Mouse (Mus musculus) midbrain, embryonic 14.5 days (tissue): ENCODE measurements around the gene Mtfmt. TPM values are rescaled to one million over a fixed set of nuclear protein-coding genes. Genes with fewer than 3 reads are reported as not detected.
A peak's percentile ranks its signal among the peaks of the same experiment; 100 is the strongest.

Experiments used
- ATAC-seq: fragments of 200-750 bp; cut with Nextera tagmentation; 2 replicates; pipeline ENCODE4 v1.8.0; 2017; ENCODE audit warnings: moderate number of reproducible peaks, moderate library complexity; ENCODE audit not compliant: low FRiP score, low TSS enrichment
- DNase-seq: peaks from one replicate; pipeline ENCODE4 v3.0.0-alpha.2; 2015
- H3K27ac ChIP-seq: fragments of 300-500 bp; sonication (generic); replicated peaks from 2 replicates; pipeline ENCODE4 v1.5.1; 2014; ENCODE audit warnings: mild to moderate bottlenecking, low read depth, low read length, moderate library complexity
- H3K27me3 ChIP-seq: fragments of 300-500 bp; sonication (generic); 2 replicates; pipeline ENCODE4 v1.6.1; 2014; ENCODE audit warnings: low read length, control low read depth, mixed read lengths; ENCODE audit not compliant: control insufficient read depth, insufficient read depth
- H3K36me3 ChIP-seq: fragments of 300-500 bp; sonication (generic); 2 replicates; pipeline ENCODE4 v1.6.1; 2014; ENCODE audit warnings: low read length, control low read depth; ENCODE audit not compliant: control insufficient read depth, insufficient read depth
- H3K4me1 ChIP-seq: fragments of 300-500 bp; sonication (generic); 2 replicates; pipeline ENCODE4 v1.6.1; 2014; ENCODE audit warnings: mild to moderate bottlenecking, antibody characterized with exemption, low read length, control low read depth; ENCODE audit not compliant: control insufficient read depth, insufficient read depth
- H3K4me2 ChIP-seq: fragments of 300-500 bp; sonication (generic); 2 replicates; pipeline ENCODE4 v1.6.1; 2014; ENCODE audit warnings: mild to moderate bottlenecking, low read length, moderate library complexity
- H3K4me3 ChIP-seq: fragments of 300-500 bp; sonication (generic); replicated peaks from 2 replicates; pipeline ENCODE4 v1.5.1; 2014; ENCODE audit warnings: low read depth, low read length
- H3K9ac ChIP-seq: fragments of 300-500 bp; sonication (generic); replicated peaks from 2 replicates; pipeline ENCODE4 v1.6.1; 2014; ENCODE audit warnings: mild to moderate bottlenecking, low read length, moderate library complexity
- H3K9me3 ChIP-seq: fragments of 300-500 bp; sonication (generic); 2 replicates; pipeline ENCODE4 v1.6.1; 2016; ENCODE audit warnings: low read length, control low read depth, mixed read lengths; ENCODE audit not compliant: control insufficient read depth
- WGBS: fragments of 180-500 bp; shearing (Covaris S2); extraction: QIAGEN DNeasy Blood & Tissue Kit; methylation state at CpG from one replicate; pipeline ENCODE4 v1.1.7; 2014; 5-methylcytosine and 5-hydroxymethylcytosine counted together
- polyA plus RNA-seq: library from polyadenylated mRNA; unstranded; fragments of >200 nt; fragmentation: Nextera tagmentation; extraction: Ambion mirVana; gene quantifications from 2 replicates; pipeline ENCODE4 v1.2.1, GENCODE M21; 2014

The Mtfmt gene
- polyA plus RNA-seq, 1 experiment from 2014 or later, result 23.5 TPM

DNA sequence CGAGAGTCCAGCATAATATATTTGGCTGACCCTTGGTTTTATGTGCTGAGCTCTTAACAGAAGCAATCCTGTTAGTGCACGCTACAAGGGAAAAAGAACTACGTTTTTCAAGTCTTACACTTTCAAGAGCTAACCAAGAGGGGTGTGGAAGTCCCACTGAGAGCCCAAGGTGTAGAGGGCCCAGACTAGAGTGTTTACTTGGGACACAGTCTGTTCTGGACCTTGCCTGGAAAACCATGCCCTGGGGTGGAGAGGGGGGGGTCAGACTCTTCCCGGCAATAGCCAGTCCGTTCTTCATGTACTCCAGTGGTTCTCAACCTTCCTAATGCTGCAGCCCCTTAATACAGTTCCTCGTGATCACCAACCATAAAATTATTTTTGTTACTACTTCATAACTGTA, 35.6 kb upstream of the Mtfmt start:
- 90% methylated on average over 6 of the region's 6 CpGs for WGBS
- no peak overlapping the region for H3K4me2 ChIP-seq
- H3K27me3 ChIP-seq, result no peaks in the 10 kb centered on the region
- H3K36me3 ChIP-seq, result no peaks in the 10 kb centered on the region
- no peak for DNase-seq
- no peak overlapping the region for H3K4me3 ChIP-seq
- no peak overlapping the region for H3K27ac ChIP-seq
- ATAC-seq, result no peak
- no peak overlapping the region for H3K9ac ChIP-seq
- peaks cover 5% of the 10 kb centered on the region for H3K4me1 ChIP-seq
- H3K9me3 ChIP-seq, result no peaks in the 10 kb centered on the region

DNA sequence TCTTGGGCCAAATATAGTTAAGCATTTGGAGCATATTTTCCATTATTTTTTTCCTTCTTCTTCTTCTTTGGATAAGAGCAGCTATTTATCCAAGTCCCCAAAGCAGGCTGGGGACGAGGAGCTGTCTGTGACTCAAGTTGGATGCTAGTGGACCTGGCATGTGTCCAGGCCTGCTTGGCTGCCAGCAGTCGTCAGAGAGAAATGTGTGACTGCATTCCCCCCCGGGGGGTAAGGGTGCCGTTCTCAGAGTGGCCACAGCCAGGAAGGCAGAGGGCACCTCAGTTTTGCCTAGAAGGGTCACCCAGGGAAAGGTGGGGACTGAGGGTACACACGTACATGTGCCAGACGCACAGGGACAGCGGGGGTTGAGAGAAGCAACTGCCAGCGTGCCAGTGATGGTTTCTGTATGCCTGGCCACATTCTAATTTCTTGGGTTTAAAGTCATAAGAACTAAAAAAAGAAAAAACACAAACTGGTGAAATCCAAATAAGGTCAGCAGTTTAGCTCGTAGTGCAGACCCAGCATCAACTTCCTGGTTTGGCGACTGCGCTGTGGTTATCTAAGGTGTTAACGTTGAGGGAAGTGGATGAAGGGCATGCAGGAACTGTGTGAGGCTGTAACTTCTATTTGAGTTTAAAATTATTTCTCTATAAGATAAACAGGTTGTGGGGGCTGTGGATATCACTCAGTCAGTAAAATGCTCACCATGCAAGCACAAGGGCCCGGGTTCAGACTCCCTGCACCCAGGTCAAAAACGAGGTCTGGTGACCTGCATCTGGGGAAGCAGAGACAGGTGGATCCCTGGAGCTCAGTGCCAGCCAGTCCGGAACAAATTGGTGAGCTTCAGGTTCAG, 31.0 kb upstream of the Mtfmt start:
- no peak for ATAC-seq
- WGBS, result 83% methylated on average over 15 of the region's 15 CpGs
- no peaks in the 10 kb centered on the region for H3K27me3 ChIP-seq
- H3K36me3 ChIP-seq, result no peaks in the 10 kb centered on the region
- H3K9ac ChIP-seq, result no peak overlapping the region
- H3K9me3 ChIP-seq, result no peaks in the 10 kb centered on the region
- no peak overlapping the region for H3K4me3 ChIP-seq
- H3K27ac ChIP-seq, result no peak overlapping the region
- H3K4me2 ChIP-seq, result no peak overlapping the region
- H3K4me1 ChIP-seq, result no peaks in the 10 kb centered on the region
- DNase-seq, result peak; percentile 58

DNA sequence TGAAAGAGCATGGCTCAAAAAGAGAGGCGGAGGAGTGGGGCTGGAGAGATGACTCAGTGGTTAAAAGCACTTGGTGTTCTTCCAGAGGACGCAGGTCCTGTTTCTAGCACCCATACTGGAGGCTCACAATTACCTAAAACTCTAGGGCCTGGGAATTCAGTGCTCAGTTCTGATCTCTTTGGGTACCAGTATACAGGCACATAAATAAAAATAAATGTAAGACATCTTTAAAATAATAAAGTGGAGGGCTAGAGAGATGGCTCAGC, 30.5 kb upstream of the Mtfmt start:
- Histone ChIP-seq H3K9ac (no peak overlapping the region), H3K4me1 (no peaks in the 10 kb centered on the region), H3K4me2 (no peak overlapping the region), H3K36me3 (no peaks in the 10 kb centered on the region), H3K27me3 (no peaks in the 10 kb centered on the region), H3K4me3 (no peak overlapping the region), H3K9me3 (no peaks in the 10 kb centered on the region), H3K27ac (no peak overlapping the region)
- ATAC-seq, result no peak
- 87% methylated on average over 2 of the region's 2 CpGs for WGBS
- DNase-seq, result no peak

DNA sequence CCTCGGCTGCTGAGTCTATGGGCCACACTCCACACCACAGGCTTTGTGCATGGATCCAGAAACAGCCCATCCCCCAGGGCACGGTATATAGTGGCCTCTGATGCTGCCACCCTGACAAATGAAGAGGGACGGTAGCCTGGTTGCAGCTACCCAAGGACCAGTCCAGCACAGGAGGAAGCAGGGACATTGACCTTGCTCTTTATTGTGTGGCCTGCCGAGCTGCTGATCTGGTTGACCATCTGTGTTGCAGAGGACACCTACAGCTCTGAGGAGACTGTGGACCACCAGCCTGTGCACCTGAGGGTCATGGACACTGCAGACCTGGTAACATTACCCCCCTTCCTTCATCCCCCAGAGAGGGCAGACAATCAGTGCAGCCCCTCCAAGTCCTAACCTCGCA, 28.3 kb upstream of the Mtfmt start:
- ATAC-seq (no peak), DNase-seq (no peak)
- Histone ChIP-seq H3K27me3 (no peaks in the 10 kb centered on the region), H3K4me3 (no peak overlapping the region), H3K4me2 (no peak overlapping the region), H3K36me3 (no peaks in the 10 kb centered on the region), H3K27ac (no peak overlapping the region), H3K4me1 (no peaks in the 10 kb centered on the region), H3K9ac (no peak overlapping the region), H3K9me3 (no peaks in the 10 kb centered on the region)
- 86% methylated on average over 5 of the region's 5 CpGs for WGBS

DNA sequence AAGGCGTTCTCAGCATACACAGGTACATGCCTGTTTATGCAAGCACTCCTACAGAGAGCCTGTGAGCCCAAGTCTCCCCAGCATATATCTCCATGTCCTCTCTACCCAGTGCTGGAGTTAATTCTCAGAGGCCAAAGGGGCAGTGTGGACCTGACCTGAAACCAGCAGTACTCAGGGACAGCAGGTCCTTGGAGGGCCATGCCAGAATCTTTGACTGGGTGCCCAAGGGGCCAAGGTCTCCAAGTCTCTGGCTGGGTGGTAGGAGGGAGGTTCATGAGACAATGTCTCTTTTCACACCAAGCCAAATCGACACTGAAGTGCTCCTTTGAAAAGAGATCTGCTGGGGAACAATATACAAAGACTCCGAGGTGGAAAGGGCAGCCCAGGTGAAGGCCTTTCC, 27.7 kb upstream of the Mtfmt start:
- H3K9ac ChIP-seq, result no peak overlapping the region
- no peak overlapping the region for H3K27ac ChIP-seq
- DNase-seq (no peak), ATAC-seq (no peak)
- no peaks in the 10 kb centered on the region for H3K9me3 ChIP-seq
- H3K36me3 ChIP-seq, result no peaks in the 10 kb centered on the region
- 76% methylated on average over 3 of the region's 3 CpGs for WGBS
- no peak overlapping the region for H3K4me3 ChIP-seq
- no peaks in the 10 kb centered on the region for H3K27me3 ChIP-seq
- no peaks in the 10 kb centered on the region for H3K4me1 ChIP-seq
- no peak overlapping the region for H3K4me2 ChIP-seq

DNA sequence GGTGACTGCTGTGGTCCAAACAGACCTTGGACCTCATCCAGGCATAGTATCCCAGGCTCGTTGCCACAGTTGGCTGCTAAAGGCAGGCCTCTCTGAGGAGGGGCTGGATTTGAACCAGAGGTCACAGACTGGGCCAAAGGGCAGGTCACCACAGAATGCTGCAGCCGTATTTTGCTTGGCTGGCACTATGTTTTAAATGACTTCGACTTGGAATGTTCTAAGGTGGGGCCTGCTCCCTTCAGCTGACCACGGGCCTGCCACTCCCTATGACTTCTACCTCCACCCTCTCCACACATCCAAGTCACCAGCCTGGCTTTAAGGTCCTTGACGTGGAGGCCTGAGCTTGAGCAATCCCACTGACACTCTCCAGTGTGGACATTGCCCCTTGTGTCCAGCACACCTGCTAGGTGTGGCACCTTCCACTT, 26.7 kb upstream of the Mtfmt start:
- Histone ChIP-seq H3K9ac (no peak overlapping the region), H3K4me2 (no peak overlapping the region), H3K27me3 (no peaks in the 10 kb centered on the region), H3K9me3 (no peaks in the 10 kb centered on the region), H3K4me1 (no peaks in the 10 kb centered on the region), H3K36me3 (no peaks in the 10 kb centered on the region), H3K27ac (no peak overlapping the region), H3K4me3 (no peak overlapping the region)
- DNase-seq, result no peak
- 73% methylated on average over 5 of the region's 5 CpGs for WGBS
- no peak for ATAC-seq

DNA sequence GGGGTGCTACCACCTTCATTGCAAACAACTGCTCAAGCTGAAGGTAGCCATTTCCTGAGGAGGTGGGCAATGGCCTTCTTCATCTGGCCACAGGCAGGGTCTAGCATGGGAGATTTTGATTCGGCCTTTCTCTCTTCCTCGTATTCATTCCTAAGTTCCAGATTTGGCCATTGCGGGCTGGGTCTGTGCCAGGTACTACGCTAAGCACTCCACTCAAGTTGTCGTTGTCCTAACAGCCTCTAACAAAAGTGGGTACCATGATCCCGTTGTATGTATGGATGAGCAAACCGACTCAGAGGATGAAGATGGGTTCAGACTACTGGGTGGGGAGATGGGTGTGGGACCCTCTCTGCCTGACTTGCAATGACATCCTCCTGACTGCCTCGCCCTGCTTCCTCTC, 25.2 kb upstream of the Mtfmt start:
- H3K9ac ChIP-seq, result no peak overlapping the region
- DNase-seq, result no peak
- ATAC-seq, result no peak
- WGBS, result 93% methylated on average over 8 of the region's 8 CpGs
- no peaks in the 10 kb centered on the region for H3K9me3 ChIP-seq
- no peaks in the 10 kb centered on the region for H3K36me3 ChIP-seq
- H3K27me3 ChIP-seq, result no peaks in the 10 kb centered on the region
- H3K27ac ChIP-seq, result no peak overlapping the region
- no peaks in the 10 kb centered on the region for H3K4me1 ChIP-seq
- H3K4me2 ChIP-seq, result no peak overlapping the region
- H3K4me3 ChIP-seq, result no peak overlapping the region

DNA sequence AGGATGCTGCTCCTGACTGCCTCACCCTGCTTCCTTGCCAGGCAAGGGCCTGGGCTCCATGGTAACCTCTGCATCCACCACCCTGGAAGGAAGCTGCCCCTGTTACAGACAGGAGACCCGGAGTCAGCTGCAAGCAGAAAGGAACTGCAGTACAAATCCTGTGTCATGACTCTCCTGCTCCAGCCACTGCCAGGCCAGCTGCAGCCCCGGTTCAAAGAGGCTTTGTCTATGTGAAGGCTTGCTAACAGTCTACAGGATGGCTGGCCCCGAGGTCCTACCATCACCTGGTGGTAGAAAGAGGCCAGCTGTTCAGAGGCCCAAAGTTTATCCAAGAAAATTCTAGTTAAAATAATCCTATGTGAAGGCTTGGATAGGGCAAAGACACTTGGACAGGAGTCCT, 24.3 kb upstream of the Mtfmt start:
- no peak for ATAC-seq
- no peaks in the 10 kb centered on the region for H3K36me3 ChIP-seq
- no peak overlapping the region for H3K4me2 ChIP-seq
- H3K9me3 ChIP-seq, result no peaks in the 10 kb centered on the region
- H3K9ac ChIP-seq, result no peak overlapping the region
- H3K27me3 ChIP-seq, result no peaks in the 10 kb centered on the region
- no peaks in the 10 kb centered on the region for H3K4me1 ChIP-seq
- H3K27ac ChIP-seq, result no peak overlapping the region
- DNase-seq, result no peak
- 76% methylated on average over 3 of the region's 3 CpGs for WGBS
- H3K4me3 ChIP-seq, result no peak overlapping the region

DNA sequence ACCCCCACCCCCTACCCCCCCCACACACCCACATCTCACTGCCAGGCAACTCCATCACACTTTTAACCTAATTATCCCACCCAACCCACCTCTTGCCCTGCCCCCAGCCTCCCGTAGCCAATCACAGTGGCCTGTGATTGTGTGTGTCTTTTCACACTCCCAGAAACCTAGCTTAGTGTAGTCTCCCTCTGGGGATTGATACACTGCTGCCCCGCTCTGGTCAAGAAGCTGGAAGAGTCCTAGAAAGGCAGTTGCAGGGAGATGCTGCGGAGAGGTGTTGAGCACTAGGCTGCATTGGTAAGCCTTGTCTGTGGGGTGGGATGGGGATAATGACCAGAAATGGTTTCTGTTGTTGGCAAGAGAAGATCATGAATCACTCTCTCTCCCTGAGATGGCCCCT, 17.8 kb upstream of the Mtfmt start:
- Histone ChIP-seq H3K9ac (no peak overlapping the region), H3K36me3 (no peaks in the 10 kb centered on the region), H3K4me3 (no peak overlapping the region), H3K4me1 (no peaks in the 10 kb centered on the region), H3K27me3 (no peaks in the 10 kb centered on the region), H3K4me2 (no peak overlapping the region), H3K27ac (no peak overlapping the region), H3K9me3 (no peaks in the 10 kb centered on the region)
- no peak for DNase-seq
- ATAC-seq, result no peak
- 52% methylated on average over 3 of the region's 3 CpGs for WGBS
